Mouse (Mus musculus): ENCODE results near the gene Arv1.

Arv1 gene

DNA sequence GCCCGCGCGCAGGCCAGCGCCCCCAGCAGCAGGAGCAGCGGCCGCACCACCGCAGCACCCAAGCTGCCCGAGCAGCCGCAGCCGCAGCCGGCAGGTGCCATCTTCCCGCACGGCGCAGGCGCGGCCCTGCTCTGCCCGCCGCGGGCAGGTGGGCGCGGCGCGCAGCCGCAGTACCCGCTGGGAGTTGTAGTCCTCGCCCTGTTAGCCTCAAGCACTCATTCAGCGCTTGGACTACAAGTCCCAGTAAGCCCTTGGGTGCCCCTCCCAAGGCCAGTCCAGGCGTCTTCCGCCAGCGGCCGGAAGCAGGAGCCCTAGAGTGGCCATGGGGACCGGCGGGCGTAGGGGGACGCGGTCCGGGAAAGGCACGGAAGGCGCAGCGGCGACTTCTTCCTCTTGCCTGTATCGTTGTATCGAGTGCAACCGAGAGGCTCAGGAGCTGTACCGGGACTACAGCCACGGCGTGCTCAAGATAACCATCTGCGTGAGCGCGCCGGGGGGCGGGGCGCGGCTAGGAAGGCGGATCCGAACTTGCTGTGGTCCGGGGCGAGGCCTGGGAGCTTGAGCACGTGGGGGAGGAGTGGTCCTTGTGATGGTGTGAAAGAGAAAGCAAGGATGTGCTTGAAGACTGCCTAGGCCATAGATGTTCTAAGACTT is at the start of gene Arv1, which contains the start of gene Ttc13:
Gene Arv1 (plus strand): TSS at position 278 of the 654 bp plus-strand sequence.
Gene Ttc13 (minus strand): TSS at position 122 of the 654 bp plus-strand sequence.
- peak; percentile 98 for DNase-seq (ENCODE audit: low read depth)

- DNase-seq (ENCODE audit: low read depth), result no peak
Measured at GRCm38 (mm10) chr8:124672345-124672744, 49.6 kb upstream of the Arv1 start.

- no peak for DNase-seq (ENCODE audit: low read depth)
Measured at GRCm38 (mm10) chr8:124676661-124677060, 45.3 kb upstream of the Arv1 start.

DNA sequence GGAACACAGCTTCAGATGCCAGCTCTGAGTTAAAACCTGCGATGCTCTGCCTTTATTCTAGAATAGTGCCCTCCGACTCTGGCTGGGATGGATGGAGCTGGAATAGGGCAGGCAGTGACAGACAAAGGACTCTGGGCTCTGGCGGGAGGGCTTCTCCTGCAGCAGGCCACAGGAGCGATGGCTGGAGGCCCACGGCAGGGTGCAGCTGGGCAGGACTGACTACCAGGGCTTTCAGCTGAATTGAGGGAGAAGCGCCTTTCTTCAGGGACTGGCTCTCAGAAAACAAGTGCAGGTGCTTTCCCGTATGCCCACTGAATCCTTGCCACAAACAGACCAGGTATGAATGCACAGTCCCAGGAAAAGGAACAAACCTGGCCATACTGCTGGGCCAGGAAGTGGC is 44.9 kb upstream of the Arv1 start:
- no peak for DNase-seq (ENCODE audit: low read depth)

DNA sequence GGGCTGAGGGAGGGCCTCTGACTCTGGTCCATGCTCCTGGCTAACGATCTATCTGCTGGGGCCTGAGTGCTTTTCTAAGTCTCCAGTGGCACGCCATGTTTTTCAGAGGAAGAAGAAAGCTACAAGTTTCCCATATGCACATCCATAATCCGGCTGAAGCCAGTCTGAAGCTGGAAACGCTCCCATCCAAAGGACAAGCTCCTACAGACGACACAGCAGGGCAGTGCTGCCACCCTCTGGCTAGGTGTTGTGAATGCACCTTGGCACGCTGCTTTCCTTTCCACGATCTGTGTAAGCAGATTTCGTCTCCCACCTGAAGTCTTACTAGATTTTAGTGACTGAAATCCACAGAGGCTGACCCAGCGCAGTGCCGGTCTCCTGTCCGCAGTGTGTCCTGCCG is 44.5 kb upstream of the Arv1 start:
- peak; percentile 46 for DNase-seq (ENCODE audit: low read depth)

DNA sequence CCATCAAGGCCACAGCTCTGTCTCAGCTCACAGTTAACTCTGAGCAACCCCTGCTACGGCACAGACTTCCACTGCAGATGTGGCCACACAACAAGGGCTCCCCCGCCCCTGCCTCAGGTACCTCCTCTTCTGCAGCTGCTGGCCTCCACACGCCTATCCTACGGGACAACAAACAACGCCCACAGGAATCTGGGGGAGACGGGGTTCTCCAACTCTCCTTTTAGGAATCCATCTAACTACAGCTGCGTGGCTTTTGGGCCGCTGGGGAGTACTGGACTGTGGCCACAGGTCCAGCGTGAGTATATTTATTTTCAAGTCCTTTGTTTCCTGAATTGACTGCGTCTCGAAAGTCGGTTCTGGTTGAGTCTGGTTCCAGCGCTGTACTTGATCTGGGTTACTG is 43.7 kb upstream of the Arv1 start:
- DNase-seq (ENCODE audit: low read depth), result no peak

DNA sequence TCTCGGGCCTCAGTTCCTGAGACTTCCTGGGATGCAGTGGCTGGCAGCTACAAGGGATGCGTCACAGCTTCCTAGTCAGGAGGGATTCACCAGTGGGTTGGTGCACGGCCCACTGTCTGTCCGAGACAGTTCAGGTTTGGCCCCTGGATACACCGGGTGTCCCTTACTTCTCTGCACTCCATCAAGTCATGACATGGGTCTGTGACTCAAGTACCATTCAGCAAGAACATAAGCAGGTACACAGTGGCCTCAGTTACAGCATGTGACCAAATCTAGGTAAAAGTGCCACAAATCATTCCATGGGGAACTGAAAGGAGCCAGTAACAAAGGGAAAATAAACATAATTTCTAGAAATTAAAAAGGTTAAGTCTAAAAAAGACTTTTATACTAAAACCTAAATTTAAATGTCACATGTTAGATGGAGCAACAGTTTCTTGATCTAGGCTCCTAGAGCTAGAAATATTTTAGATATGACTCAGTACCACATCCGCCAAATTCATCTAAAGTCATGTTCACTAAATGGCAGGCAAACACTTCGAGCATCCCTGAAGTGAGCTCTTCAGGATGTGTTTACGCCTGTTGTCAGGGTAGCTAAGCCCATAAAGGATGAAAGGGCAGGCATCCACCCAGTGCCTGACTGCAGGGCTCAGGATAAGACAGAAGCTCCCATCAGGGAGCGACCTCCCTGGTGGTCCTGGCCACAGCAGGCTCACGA is 40.7 kb upstream of the Arv1 start:
- DNase-seq (ENCODE audit: low read depth), result no peak

- DNase-seq (ENCODE audit: low read depth), result no peak
Measured at GRCm38 (mm10) chr8:124681792-124682157, 40.2 kb upstream of the Arv1 start.

DNA sequence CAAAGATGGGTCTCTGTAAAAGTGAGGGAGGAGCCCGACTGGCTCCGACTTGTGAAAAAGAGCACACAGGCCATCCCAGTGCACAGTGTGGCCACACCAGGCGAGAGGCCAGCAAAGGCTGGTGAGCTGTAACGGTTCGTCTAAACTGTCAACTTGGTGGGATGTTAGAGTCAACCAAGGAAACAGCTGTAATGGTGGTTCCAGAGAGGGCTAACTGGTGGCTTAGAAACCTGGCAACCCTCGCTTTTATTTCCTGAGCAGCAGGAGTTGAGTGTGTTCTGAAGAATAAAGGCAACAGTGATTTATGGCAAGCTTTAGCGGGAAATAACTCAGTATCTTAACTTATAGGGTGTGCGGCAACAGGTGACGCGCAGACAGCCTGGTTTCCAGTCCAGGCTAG is 39.7 kb upstream of the Arv1 start:
- DNase-seq (ENCODE audit: low read depth), result no peak

- no peak for DNase-seq (ENCODE audit: low read depth)
Measured at GRCm38 (mm10) chr8:124688899-124689298, 33.0 kb upstream of the Arv1 start.

GRCm38 (mm10) chr8:124691706-124692105 is 30.2 kb upstream of the Arv1 start:
- DNase-seq (ENCODE audit: low read depth), result no peak

DNA sequence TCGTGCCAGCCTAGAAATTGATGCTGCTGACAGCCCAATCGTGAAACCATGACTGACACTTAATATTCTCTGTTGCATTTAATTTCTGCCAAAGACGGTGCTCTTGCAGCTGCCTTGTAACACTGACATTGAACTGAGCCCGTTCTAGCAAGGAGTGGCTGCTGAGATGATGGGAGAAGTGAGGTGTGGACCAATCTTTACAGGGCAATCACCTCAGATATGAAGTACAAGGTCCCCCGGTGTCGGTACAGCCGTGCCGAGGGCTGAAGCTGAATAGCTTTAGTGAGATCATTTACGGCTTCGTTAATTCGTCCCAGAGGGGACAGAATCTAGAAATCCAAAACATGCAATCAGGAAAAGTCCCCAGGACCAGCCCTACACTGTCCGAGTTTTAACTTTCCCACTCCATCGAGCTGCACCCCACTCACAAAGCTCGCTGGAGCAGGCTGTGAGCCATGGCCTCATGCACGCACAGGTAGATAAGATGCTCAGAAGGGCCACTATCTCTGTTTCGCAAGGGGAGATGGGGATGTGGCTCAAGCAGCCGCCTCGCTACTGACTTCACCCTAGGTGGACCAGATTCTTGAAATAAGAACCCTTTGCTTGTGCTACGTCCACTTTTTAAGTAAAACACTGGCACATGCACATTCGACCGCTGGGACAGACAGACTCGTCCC is 26.4 kb upstream of the Arv1 start:
- DNase-seq (ENCODE audit: low read depth), result no peak

GRCm38 (mm10) chr8:124700271-124700670 is 21.7 kb upstream of the Arv1 start:
- DNase-seq (ENCODE audit: low read depth), result no peak

GRCm38 (mm10) chr8:124701023-124701422 is 20.9 kb upstream of the Arv1 start:
- peak; percentile 19 for DNase-seq (ENCODE audit: low read depth)

GRCm38 (mm10) chr8:124702183-124702582 is 19.8 kb upstream of the Arv1 start:
- DNase-seq (ENCODE audit: low read depth), result no peak

GRCm38 (mm10) chr8:124703526-124703925 is 18.4 kb upstream of the Arv1 start:
- no peak for DNase-seq (ENCODE audit: low read depth)

DNA sequence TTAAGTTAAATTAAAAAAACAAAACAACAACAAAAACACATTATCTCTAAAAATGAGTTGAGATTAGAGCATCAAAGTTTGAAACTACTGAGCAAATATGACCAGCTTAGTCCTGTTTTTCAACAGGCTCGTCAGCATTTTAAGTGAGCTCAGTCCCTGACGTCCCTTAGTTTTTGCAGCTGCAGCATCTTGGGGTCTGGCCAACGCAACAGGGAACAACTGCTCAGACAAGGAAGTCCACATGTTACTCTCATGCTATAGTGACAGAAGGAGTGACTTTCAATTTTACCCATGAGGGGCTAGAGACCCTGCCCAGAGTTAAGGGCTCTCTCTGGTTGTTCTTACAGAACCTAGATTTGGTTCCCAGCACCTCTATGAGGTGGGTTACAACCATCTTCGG is 17.6 kb upstream of the Arv1 start:
- DNase-seq (ENCODE audit: low read depth), result no peak

- no peak for DNase-seq (ENCODE audit: low read depth)
Measured at GRCm38 (mm10) chr8:124705823-124706222, 16.1 kb upstream of the Arv1 start.

- DNase-seq (ENCODE audit: low read depth), result no peak
Measured at GRCm38 (mm10) chr8:124713207-124713606, 8.7 kb upstream of the Arv1 start.

- DNase-seq (ENCODE audit: low read depth), result no peak
Measured at GRCm38 (mm10) chr8:124715736-124716135, 6.2 kb upstream of the Arv1 start.

- DNase-seq (ENCODE audit: low read depth), result peak; percentile 35
Measured at GRCm38 (mm10) chr8:124720133-124720532, 1.8 kb upstream of the Arv1 start.

GRCm38 (mm10) chr8:124720938-124721861 is 739 bp upstream of the Arv1 start:
- peak; percentile 42 for DNase-seq (ENCODE audit: low read depth)
